Mouse (Mus musculus): Measurements from ENCODE around the gene Pax3.

Pax3 gene

DNA sequence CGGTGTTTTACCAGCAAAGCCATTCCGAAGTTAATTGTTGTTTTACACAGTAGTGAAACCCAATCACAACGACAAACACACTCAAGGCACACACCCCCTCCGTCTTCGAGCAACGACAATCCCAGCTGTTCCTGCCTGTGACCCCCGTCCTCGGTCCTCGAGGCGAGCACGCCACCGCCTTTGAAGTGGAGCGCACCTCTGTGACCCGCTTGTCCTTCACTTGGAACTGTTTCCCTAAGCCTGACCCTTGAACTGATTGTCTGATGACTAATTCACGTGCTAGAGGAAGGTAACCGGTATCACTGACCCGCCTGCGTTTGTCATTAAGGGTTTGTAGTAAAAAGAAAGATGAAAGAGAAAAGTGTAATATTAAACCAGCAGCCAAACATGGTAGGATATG, 115.2 kb downstream of the Pax3 start:
- no peak for DNase-seq (ENCODE audit: low spot score)

DNA sequence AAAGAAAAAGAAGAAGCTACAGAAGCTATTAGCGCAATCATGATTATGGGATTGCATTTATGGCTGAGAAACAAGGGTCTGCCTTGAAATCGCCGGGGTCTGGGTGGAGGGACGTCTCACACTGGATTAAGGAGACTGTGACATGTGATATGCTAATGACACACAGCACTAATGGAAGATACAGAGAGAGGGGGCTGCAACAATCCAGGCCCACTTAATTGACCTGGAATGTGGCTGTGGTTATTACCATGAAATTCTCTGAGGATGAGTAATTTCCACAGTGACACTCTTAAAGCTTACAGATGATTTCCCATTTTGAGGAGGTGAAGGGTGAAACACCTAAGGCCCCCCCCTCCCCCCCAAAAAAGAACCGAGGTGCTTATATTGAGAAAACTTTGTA, 136.1 kb downstream of the Pax3 start:
- DNase-seq (ENCODE audit: low spot score): no peak

DNA sequence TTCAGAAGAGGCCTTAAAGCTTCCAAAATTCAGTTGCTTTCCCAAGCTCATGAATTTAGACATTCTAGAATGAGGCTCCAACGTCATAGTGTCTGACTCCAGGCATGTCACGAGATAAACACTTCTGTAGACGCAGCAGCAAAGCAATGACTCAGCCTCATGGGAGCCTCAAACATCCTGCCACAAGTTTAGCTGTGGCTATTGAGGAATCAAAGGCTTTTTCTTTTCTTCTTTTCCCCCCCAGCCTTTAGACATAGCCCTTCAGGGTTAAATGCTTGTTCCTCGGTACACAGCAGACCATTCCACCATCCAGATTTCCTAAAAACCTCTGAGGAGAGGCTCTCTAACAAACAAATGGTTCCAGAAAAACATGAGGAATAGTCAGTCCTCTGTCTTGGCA, 139.0 kb downstream of the Pax3 start:
- no peak for DNase-seq (ENCODE audit: low spot score)

- no peak for DNase-seq (ENCODE audit: low spot score)
These were observed 143.3 kb downstream of the Pax3 start for GRCm38 (mm10) chr1:78053677-78054076.

Data from ovary, adult 18-20 months (tissue).